Mouse (Mus musculus) subcutaneous adipose tissue, adult 2 months (tissue): ENCODE results near the gene Snx3. TPM values are rescaled to one million over a fixed set of nuclear protein-coding genes. Genes with fewer than 3 reads are reported as not detected.

Experiments used
- polyA plus RNA-seq: library from polyadenylated mRNA; depleted of rRNA; stranded (reverse); fragments of >200 nt; gene quantifications from 2 replicates; pipeline ENCODE4 v1.2.3, GENCODE M21; 2012; ENCODE audit warnings: low replicate concordance; rRNA removed

Snx3 gene
- polyA plus RNA-seq = 279 and 289 TPM in 2 replicates

GRCm38 (mm10) chr10:42501775-42502348 is at the start of gene Snx3:
TSS of gene Snx3 (plus strand) at chr10:42502030.

DNA sequence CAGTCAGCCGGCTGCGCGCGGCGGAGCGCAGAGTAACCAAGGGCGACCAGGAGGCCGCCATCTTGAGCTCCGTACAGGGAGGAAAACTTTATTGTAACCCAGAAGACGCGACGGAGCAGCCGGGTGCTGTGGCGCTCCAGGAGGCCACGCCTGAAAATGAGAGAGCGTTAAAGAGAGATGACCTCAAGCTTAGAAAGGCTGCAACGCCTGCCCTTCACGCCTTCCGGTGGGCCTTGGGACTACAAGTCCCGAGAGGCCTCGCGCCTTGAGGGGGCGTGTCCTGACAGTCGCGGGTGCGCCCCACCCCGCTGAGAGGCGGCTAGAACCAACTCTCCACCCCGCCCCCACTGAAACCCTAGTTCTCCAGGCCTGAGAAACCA is 23.5 kb upstream of the Snx3 start, which contains the start of gene Afg1l:
Afg1l (minus strand) TSS at position 225 of the 380 bp plus-strand sequence.

DNA sequence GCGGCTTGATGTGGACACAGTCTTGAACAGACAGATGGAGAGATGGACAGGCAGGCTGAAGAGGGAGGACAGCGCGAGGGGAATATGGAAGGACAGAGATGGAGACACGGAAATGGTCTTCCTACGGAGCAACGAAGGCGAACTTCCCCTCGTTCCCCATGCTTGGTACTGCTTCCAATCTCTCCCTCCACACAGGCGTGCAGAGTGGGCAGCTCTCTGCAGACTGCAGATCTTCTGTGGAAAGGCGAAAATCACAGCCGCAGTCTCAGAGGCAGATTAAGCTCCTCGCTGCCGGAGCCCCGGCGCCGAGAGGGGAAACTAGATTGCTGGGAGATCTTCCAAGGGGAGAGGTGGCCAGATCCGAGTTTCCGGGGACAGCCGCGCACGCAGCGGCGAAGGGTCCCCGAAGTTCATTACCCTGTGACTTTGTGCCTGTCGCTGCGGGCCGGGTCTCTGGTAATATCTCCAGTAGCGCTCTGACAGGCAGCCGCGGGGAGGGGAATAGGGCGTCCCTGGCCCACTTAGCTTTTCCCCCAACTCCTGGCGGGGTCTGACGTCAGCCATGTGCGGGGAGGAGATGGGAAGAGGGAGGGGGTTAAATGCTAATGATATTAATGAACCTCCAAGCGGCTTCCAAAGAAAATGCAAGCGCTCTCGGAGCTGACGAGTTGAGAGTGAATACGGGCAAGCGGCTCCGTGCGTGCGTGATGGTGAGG is 81.5 kb downstream of the Snx3 start, which contains the start of the genes Nr2e1 and Ostm1:
Nr2e1 (minus strand) TSS at position 476 of the 716 bp plus-strand sequence.
Ostm1 (plus strand) TSS at position 666 of the 716 bp plus-strand sequence.

Other genes with a start within 250 kb of the Snx3 start
- 15.1 and 34.1 TPM in 2 replicates for gene Foxo3, start 225.3 kb upstream of the Snx3 start, polyA plus RNA-seq
- gene Afg1l, start 23.5 kb upstream of the Snx3 start, polyA plus RNA-seq = 8.2 and 12.4 TPM in 2 replicates
- not detected in 2 replicates for gene Nr2e1, start 81.6 kb downstream of the Snx3 start, polyA plus RNA-seq
- 21.3 and 24.1 TPM in 2 replicates for gene Ostm1, start 81.8 kb downstream of the Snx3 start, polyA plus RNA-seq